Mouse (Mus musculus): ENCODE results near the gene Capn1.

DNA sequence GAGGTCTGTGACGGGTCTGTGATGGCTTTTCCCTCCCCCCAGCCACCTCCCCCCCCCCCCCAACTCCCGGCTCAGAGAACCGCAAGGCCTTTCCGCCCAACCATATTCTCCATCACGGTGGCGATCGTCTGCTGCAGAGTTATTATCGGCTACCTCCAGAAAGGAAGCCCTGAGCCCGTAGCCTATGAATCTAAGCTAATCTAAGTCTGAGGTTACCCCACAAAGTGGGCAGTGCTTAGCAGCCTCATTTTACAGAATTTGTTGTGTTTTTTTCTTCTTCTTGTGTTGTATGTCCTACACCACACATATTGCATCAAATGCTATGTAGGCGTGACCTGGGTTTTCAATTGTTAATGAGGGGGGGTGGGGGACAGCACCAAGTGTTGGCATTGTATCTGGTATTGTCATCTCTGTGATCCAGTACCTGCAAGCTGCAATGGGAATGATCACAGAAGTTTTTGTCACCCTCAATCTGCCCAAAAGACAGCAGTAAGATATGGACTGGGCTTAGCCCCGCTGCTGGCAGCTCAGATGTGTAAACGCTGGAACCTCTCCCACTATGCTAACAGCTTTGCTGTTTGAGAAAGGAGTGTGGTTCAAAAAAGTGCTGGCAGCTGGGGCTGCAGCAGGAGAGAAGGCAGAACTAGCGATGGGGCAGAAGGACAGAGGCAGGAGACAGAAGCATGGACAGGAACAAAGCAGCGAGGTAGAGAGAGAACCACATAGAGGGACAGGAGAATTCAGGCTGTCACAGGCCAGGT lies 15.0 kb upstream of the Capn1 start:
- TF ChIP-seq POLR2A (IDR thresholded peaks at IDR 0.05; ENCODE audit: borderline replicate concordance, low read depth, low read length) (no peak), CTCF (IDR thresholded peaks at IDR 0.05; ENCODE audit: low read depth, low read length) (no peak)
